Mouse (Mus musculus): Measurements from ENCODE around the gene Eloa. TPM values are rescaled to one million over a fixed set of nuclear protein-coding genes. Genes with fewer than 3 reads are reported as not detected.

The Eloa gene
- total RNA-seq, 1 experiment from 2014 or later = 42.7 TPM

GRCm38 (mm10) chr4:135954241-135954640 is 67.3 kb downstream of the Eloa start:
- DNase-seq = peak; percentile 84

Other genes starting within 250 kb of the Eloa start
- 119 and 125 TPM in 2 replicates for gene Srsf10, start 166.0 kb downstream of the Eloa start, total RNA-seq (2021)
- gene Pnrc2, start 147.9 kb downstream of the Eloa start, total RNA-seq (2021) = 110 and 149 TPM in 2 replicates
- gene Cnr2, start 126.4 kb downstream of the Eloa start, total RNA-seq (2021) = 1.9 and 4.7 TPM in 2 replicates
- gene Fuca1, start 101.0 kb downstream of the Eloa start, total RNA-seq (2021) = 90.1 and 94.3 TPM in 2 replicates
- gene Hmgcl, start 75.3 kb downstream of the Eloa start, total RNA-seq (2021) = 64.6 and 76.0 TPM in 2 replicates
- gene Gale, start 58.0 kb downstream of the Eloa start, total RNA-seq (2021) = 16.4 and 16.6 TPM in 2 replicates
- gene Lypla2, start 49.1 kb downstream of the Eloa start, total RNA-seq (2021) = 57.2 and 63.9 TPM in 2 replicates
- gene Pithd1, start 34.5 kb downstream of the Eloa start, total RNA-seq (2021) = 27.1 and 33.8 TPM in 2 replicates
- 722 and 781 TPM in 2 replicates for gene Rpl11, start 31.7 kb upstream of the Eloa start, total RNA-seq (2021)
- 91.3 and 98.0 TPM in 2 replicates for gene Id3, start 121.7 kb upstream of the Eloa start, total RNA-seq (2021)
- 12.0 and 13.6 TPM in 2 replicates for gene E2f2, start 150.6 kb upstream of the Eloa start, total RNA-seq (2021)
- 3.4 and 3.8 TPM in 2 replicates for gene Asap3, start 184.6 kb upstream of the Eloa start, total RNA-seq (2021)
- 3.3 and 6.3 TPM in 2 replicates for gene Tcea3, start 226.0 kb upstream of the Eloa start, total RNA-seq (2021)